Mouse (Mus musculus): ENCODE results near the gene Cotl1.

DNA sequence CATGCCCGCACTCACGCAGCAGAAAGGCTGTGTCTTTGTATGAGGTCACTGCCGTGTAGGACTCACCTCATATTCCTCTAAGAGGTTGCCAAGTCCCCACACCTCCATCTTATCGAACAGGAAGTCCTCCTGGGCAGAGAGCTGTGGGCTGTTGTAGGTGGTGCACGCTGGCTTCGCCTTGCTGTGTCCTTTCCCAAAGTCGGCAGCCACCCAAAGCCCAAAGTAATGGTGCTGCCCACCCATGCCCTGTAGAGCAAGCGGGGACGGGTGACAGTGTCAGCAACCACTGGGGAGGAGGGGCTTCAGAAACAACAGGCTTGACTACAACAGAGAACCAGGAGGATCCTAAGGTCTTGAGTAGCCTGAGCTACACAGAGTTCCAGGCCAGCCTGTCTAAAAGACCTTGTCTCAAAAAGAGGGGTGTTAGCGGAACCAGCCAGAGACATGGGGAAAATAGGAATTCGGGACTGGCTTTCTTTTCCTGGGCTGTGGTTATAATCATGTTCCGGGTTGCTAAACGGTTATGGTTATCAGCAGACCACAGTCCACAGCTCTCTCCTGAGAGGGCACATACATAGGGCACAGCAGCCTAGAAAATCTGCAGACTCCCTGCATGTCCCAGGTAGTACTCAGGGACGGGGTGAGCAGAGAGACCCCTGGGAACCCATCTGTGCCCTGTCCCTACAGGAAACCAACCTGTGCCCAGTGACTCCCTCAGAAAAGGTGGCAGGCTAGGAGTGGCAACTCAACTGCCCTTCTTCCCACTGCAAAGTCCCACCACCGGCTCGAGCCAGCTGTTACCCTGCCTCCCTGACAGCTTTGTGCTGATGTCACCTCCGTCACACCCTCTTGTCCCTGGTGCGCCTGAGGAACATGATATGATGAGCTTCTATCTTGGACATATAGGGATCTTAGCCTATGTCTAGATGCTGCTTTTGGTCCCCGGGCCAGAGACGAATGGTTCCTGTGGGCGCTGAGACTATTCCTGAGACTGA is 77.8 kb downstream of the Cotl1 start:
- no peak for TF ChIP-seq CTCF (IDR thresholded peaks at IDR 0.05; ENCODE audit: low read depth)
- no peak for TF ChIP-seq EP300 (optimal IDR thresholded peaks at IDR 0.05)

Data from stomach, postnatal 0 days (tissue).